Mouse (Mus musculus) v-Abl transformed pro-B cells (cell line): ENCODE measurements around the gene Prss35.

ENCODE experiments used
- in situ Hi-C, 2 experiments: fragments of 400-800 bp; cut with MboI; formaldehyde crosslinking; loops; one replicate each; pipeline ENCODE4 v1.15.1; 2025; ENCODE audit not compliant: unreplicated experiment in 2 of 2

Prss35 gene

GRCm38 (mm10) chr9:86795236-86795635 is 51.8 kb downstream of the Prss35 start:
- in situ Hi-C loops = no loop called here

- in situ Hi-C loops = no loop called here
These were observed 54.1 kb downstream of the Prss35 start for GRCm38 (mm10) chr9:86797553-86797952.

- in situ Hi-C loops = no loop called here
These were observed 54.7 kb downstream of the Prss35 start for GRCm38 (mm10) chr9:86798129-86798528.

DNA sequence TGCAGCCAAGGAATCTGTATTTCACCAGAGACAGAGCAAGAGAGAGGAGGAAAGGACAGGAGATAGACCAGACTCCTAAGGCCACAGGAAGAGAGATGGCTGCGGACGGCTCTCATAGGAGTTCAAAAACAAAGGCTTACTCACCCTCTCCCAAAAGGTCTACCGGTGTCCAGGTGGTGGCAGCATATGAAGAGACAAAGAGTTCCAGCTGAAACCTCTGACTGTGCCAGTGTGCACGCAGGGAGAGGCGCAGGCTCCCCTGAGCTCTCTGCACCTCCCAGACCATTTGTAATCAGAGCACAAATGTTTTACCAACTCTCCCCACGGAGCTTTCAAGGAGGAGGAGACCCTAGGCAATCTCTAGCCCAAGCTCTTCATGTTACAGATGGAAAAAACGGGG is 55.2 kb downstream of the Prss35 start:
- in situ Hi-C loops = no loop called here

DNA sequence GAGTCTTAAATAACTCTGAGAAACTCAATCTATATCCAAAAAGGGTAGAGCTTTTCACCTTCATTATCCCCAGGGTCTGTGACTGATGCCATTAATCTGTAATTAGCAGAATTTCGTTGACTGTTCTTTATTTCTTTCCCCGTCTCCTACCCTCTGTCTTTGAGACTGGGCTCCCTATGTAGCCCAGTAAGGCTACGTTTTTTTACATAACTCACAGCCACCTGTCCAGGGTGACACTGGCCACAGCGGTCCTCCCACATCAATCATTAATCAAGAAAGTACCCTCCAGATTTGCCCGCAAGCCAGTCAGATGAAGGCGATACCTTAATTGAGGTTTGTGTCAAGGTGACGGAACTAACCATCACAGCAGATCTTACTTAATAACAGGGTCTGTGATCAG is 55.6 kb downstream of the Prss35 start:
- in situ Hi-C loops = no loop called here

DNA sequence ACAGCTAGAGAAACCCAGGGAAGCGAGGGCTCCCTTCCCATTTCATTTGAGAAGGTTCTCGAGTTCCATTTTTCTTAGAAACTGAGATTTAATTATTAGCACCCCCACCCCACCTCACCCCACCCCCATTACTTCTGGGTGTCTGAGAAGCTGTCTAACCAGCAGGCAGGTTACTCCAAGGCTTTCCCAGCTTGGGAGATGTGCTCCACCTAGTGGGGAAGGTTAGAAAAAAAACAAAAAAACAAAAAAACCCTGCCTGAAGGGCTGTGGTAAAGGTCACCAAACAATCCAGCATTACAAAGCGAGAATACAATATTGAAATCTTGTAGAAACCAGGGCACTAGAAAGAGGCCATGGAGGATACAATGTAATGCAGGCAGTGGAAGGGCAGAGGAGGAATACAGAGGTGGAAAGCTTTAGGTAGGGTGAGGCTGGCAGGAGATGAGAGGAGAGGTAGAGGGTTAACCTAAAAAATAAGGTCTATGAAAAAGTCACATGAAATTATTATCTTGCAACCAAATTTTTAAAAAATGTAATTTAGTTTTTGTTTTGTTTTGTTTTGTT is 57.2 kb downstream of the Prss35 start:
- in situ Hi-C loops = loop anchor here (5.0 kb wide), 1 partner anchor 208 kb away; no protein-coding TSS in a partner anchor
